Mouse (Mus musculus) liver, postnatal 0 days (tissue): Measurements from ENCODE around the gene Gda. TPM values are rescaled to one million over a fixed set of nuclear protein-coding genes. Genes with fewer than 3 reads are reported as not detected.

ENCODE experiments used
- ATAC-seq: fragments of 200-750 bp; cut with Nextera tagmentation; 2 replicates; pipeline ENCODE4 v1.8.0; 2017; ENCODE audit warnings: mild to moderate bottlenecking, moderate library complexity
- DNase-seq: peaks from one replicate; pipeline ENCODE4 v3.0.0-alpha.2; 2016
- H3K27ac ChIP-seq: fragments of 300-500 bp; sonication (generic); 2 replicates; pipeline ENCODE4 v1.5.1; 2014; ENCODE audit warnings: antibody characterized with exemption, moderate library complexity, mild to moderate bottlenecking, low read depth
- H3K27me3 ChIP-seq: fragments of 300-500 bp; sonication (generic); 2 replicates; pipeline ENCODE4 v1.6.1; 2014; ENCODE audit warnings: low read length, control low read depth, mixed read lengths; ENCODE audit not compliant: insufficient read depth
- H3K36me3 ChIP-seq: fragments of 300-500 bp; sonication (generic); replicated peaks from 2 replicates; pipeline ENCODE4 v1.6.1; 2014; ENCODE audit warnings: mild to moderate bottlenecking, control low read depth, low read length, moderate library complexity, mixed read lengths; ENCODE audit not compliant: insufficient read depth
- H3K4me1 ChIP-seq: fragments of 300-500 bp; sonication (generic); 2 replicates; pipeline ENCODE4 v1.6.1; 2014; ENCODE audit warnings: antibody characterized with exemption, mild to moderate bottlenecking, control low read depth; ENCODE audit not compliant: insufficient read depth
- H3K4me2 ChIP-seq: fragments of 300-500 bp; sonication (generic); 2 replicates; pipeline ENCODE4 v1.6.1; 2014; ENCODE audit warnings: low read depth, mild to moderate bottlenecking, low read length, moderate library complexity, mixed read lengths
- H3K4me3 ChIP-seq: fragments of 300-500 bp; sonication (generic); 2 replicates; pipeline ENCODE4 v1.5.1; 2014; ENCODE audit warnings: low read depth, low read length
- H3K9ac ChIP-seq: fragments of 300-500 bp; sonication (generic); replicated peaks from 2 replicates; pipeline ENCODE4 v1.6.1; 2014; ENCODE audit warnings: mild to moderate bottlenecking, moderate library complexity
- H3K9me3 ChIP-seq: fragments of 300-500 bp; sonication (generic); 2 replicates; pipeline ENCODE4 v1.6.1; 2016; ENCODE audit warnings: mild to moderate bottlenecking, control low read depth, low read length, mixed read lengths
- CTCF ChIP-seq: sonication (generic); IDR thresholded peaks from 2 replicates; pipeline ENCODE4 v1.5.1; 2016; ENCODE audit warnings: antibody characterized with exemption, low read depth
- EP300 ChIP-seq: IDR thresholded peaks from 2 replicates; pipeline ENCODE4 v1.6.1; 2016; ENCODE audit warnings: antibody characterized with exemption, low read depth, mild to moderate bottlenecking
- WGBS: fragments of 180-500 bp; shearing (Covaris S2); extraction: QIAGEN DNeasy Blood & Tissue Kit; methylation state at CpG from one replicate; pipeline ENCODE4 v1.1.7; 2014; ENCODE audit not compliant: insufficient replicate concordance; 5-methylcytosine and 5-hydroxymethylcytosine counted together
- polyA plus RNA-seq: library from polyadenylated mRNA; unstranded; fragments of >200 nt; fragmentation: Nextera tagmentation; extraction: Ambion mirVana; gene quantifications from 2 replicates; pipeline ENCODE4 v1.2.1, GENCODE M21; 2015

The Gda gene
- polyA plus RNA-seq, 1 experiment from 2014 or later, result 2.0 TPM

- ATAC-seq, result no peak
- 72% methylated on average over 12 of the region's 12 CpGs for WGBS
Measured at GRCm38 (mm10) chr19:21372395-21373072, 100.7 kb downstream of the Gda start.

GRCm38 (mm10) chr19:21371337-21371736 lies 101.9 kb downstream of the Gda start:
- ATAC-seq, result no peak
- no peak overlapping the region for H3K4me3 ChIP-seq
- no peak overlapping the region for H3K4me2 ChIP-seq
- no peak for DNase-seq
- whole genome bisulfite sequencing, result 42% methylated on average over 2 of the region's 2 CpGs
- H3K9ac ChIP-seq, result no peak overlapping the region
- H3K36me3 ChIP-seq, result no peaks in the 10 kb centered on the region
- no peaks in the 10 kb centered on the region for H3K27me3 ChIP-seq
- H3K9me3 ChIP-seq, result no peaks in the 10 kb centered on the region
- no peaks in the 10 kb centered on the region for H3K4me1 ChIP-seq
- TF ChIP-seq CTCF, result peak; percentile 63
- no peak for TF ChIP-seq EP300
- H3K27ac ChIP-seq, result no peak overlapping the region

More at GRCm38 (mm10) chr19:21372395-21373072, 100.7 kb downstream of the Gda start:
- no peak overlapping the region for H3K9ac ChIP-seq
- H3K9me3 ChIP-seq, result no peaks in the 10 kb centered on the region
- H3K4me1 ChIP-seq, result 0 out of 2 replicates have a peak, but pooled peaks cover 4% of the 10 kb centered on the region
- no peak overlapping the region for H3K27ac ChIP-seq
- no peak overlapping the region for H3K4me2 ChIP-seq
- no peak for DNase-seq
- no peak for TF ChIP-seq EP300
- peak; percentile 47 for TF ChIP-seq CTCF
- no peaks in the 10 kb centered on the region for H3K27me3 ChIP-seq
- no peaks in the 10 kb centered on the region for H3K36me3 ChIP-seq
- H3K4me3 ChIP-seq, result no peak overlapping the region

- Histone ChIP-seq H3K4me1 (no peaks in the 10 kb centered on the region), H3K9me3 (no peaks in the 10 kb centered on the region), H3K4me2 (no peak overlapping the region), H3K9ac (no peak overlapping the region), H3K27ac (no peak overlapping the region), H3K4me3 (no peak overlapping the region), H3K27me3 (no peaks in the 10 kb centered on the region), H3K36me3 (no peaks in the 10 kb centered on the region)
- DNase-seq, result no peak
- no peak for ATAC-seq
- WGBS, result 84% methylated on average over 8 of the region's 8 CpGs
- TF ChIP-seq CTCF, result no peak
- TF ChIP-seq EP300, result no peak
Measured at GRCm38 (mm10) chr19:21370782-21371181, 102.5 kb downstream of the Gda start.

- H3K27ac ChIP-seq, result no peak overlapping the region
- H3K4me3 ChIP-seq, result no peak overlapping the region
- no peak overlapping the region for H3K9ac ChIP-seq
- no peak for ATAC-seq
- H3K4me2 ChIP-seq, result no peak overlapping the region
- TF ChIP-seq EP300 (no peak), CTCF (no peak)
- no peaks in the 10 kb centered on the region for H3K36me3 ChIP-seq
- H3K27me3 ChIP-seq, result no peaks in the 10 kb centered on the region
- H3K4me1 ChIP-seq, result no peaks in the 10 kb centered on the region
- H3K9me3 ChIP-seq, result no peaks in the 10 kb centered on the region
- WGBS, result 85% methylated on average over 6 of the region's 6 CpGs
- DNase-seq, result no peak
Measured at GRCm38 (mm10) chr19:21369175-21369574, 104.1 kb downstream of the Gda start.

GRCm38 (mm10) chr19:21368595-21368994 lies 104.7 kb downstream of the Gda start:
- no peaks in the 10 kb centered on the region for H3K27me3 ChIP-seq
- TF ChIP-seq CTCF (no peak), EP300 (no peak)
- no peak overlapping the region for H3K27ac ChIP-seq
- H3K9me3 ChIP-seq, result no peaks in the 10 kb centered on the region
- H3K4me3 ChIP-seq, result no peak overlapping the region
- 77% methylated on average over 4 of the region's 4 CpGs for WGBS
- ATAC-seq (no peak), DNase-seq (no peak)
- H3K9ac ChIP-seq, result no peak overlapping the region
- no peaks in the 10 kb centered on the region for H3K36me3 ChIP-seq
- no peaks in the 10 kb centered on the region for H3K4me1 ChIP-seq
- H3K4me2 ChIP-seq, result no peak overlapping the region

GRCm38 (mm10) chr19:21357792-21358191 lies 115.5 kb downstream of the Gda start:
- TF ChIP-seq EP300 (no peak), CTCF (no peak)
- DNase-seq (no peak), ATAC-seq (no peak)
- H3K9ac ChIP-seq, result no peak overlapping the region
- 79% methylated on average over 6 of the region's 6 CpGs for WGBS
- no peaks in the 10 kb centered on the region for H3K4me1 ChIP-seq
- H3K4me3 ChIP-seq, result no peak overlapping the region
- H3K27ac ChIP-seq, result no peak overlapping the region
- H3K9me3 ChIP-seq, result no peaks in the 10 kb centered on the region
- no peaks in the 10 kb centered on the region for H3K36me3 ChIP-seq
- H3K4me2 ChIP-seq, result no peak overlapping the region
- H3K27me3 ChIP-seq, result no peaks in the 10 kb centered on the region

GRCm38 (mm10) chr19:21349634-21350033 lies 123.6 kb downstream of the Gda start:
- TF ChIP-seq EP300, result no peak
- no peak for TF ChIP-seq CTCF
- Histone ChIP-seq H3K4me2 (no peak overlapping the region), H3K27me3 (no peaks in the 10 kb centered on the region), H3K4me1 (no peaks in the 10 kb centered on the region), H3K4me3 (no peak overlapping the region), H3K36me3 (no peaks in the 10 kb centered on the region), H3K9me3 (no peaks in the 10 kb centered on the region), H3K9ac (no peak overlapping the region), H3K27ac (no peak overlapping the region)
- WGBS, result 74% methylated on average over 6 of the region's 6 CpGs
- DNase-seq, result no peak
- no peak for ATAC-seq
